Mouse (Mus musculus) liver, embryonic 16.5 days (tissue): ENCODE measurements around the gene Tlcd2. TPM values are rescaled to one million over a fixed set of nuclear protein-coding genes. Genes with fewer than 3 reads are reported as not detected.

Source experiments
- ATAC-seq: fragments of 200-750 bp; cut with Nextera tagmentation; 2 replicates; pipeline ENCODE4 v1.8.0; 2017; ENCODE audit warnings: low read depth, mild to moderate bottlenecking, moderate number of reproducible peaks, moderate library complexity
- H3K27ac ChIP-seq: fragments of 300-500 bp; sonication (generic); 2 replicates; pipeline ENCODE4 v1.5.1; 2014; ENCODE audit warnings: mild to moderate bottlenecking, low read length
- H3K27me3 ChIP-seq: fragments of 300-500 bp; sonication (generic); 2 replicates; pipeline ENCODE4 v1.6.1; 2014; ENCODE audit warnings: low read depth, low read length, mixed read lengths; ENCODE audit not compliant: control insufficient read depth, insufficient read depth
- H3K36me3 ChIP-seq: fragments of 300-500 bp; sonication (generic); 2 replicates; pipeline ENCODE4 v1.6.1; 2014; ENCODE audit warnings: mild to moderate bottlenecking; ENCODE audit not compliant: control insufficient read depth, insufficient read depth
- H3K4me1 ChIP-seq: fragments of 300-500 bp; sonication (generic); 2 replicates; pipeline ENCODE4 v1.6.1; 2014; ENCODE audit warnings: low read depth, low read length, mixed read lengths; ENCODE audit not compliant: control insufficient read depth
- H3K4me2 ChIP-seq: fragments of 300-500 bp; sonication (generic); 2 replicates; pipeline ENCODE4 v1.6.1; 2014; ENCODE audit warnings: low read depth, low read length, mixed read lengths
- H3K4me3 ChIP-seq: fragments of 300-500 bp; sonication (generic); 2 replicates; pipeline ENCODE4 v1.5.1; 2014; ENCODE audit warnings: low read depth, mild to moderate bottlenecking, low read length
- H3K9ac ChIP-seq: fragments of 300-500 bp; sonication (generic); 2 replicates; pipeline ENCODE4 v1.6.1; 2014; ENCODE audit warnings: low read depth, low read length
- H3K9me3 ChIP-seq: fragments of 300-500 bp; sonication (generic); replicated peaks from 2 replicates; pipeline ENCODE4 v1.6.1; 2016; ENCODE audit warnings: low read length; ENCODE audit not compliant: control insufficient read depth
- WGBS: fragments of 180-500 bp; shearing (Covaris S2); extraction: QIAGEN DNeasy Blood & Tissue Kit; methylation state at CpG from one replicate; pipeline ENCODE4 v1.1.7; 2014; ENCODE audit not compliant: insufficient replicate concordance; 5-methylcytosine and 5-hydroxymethylcytosine counted together
- polyA plus RNA-seq: library from polyadenylated mRNA; unstranded; fragments of >200 nt; fragmentation: Nextera tagmentation; extraction: Ambion mirVana; gene quantifications from 2 replicates; pipeline ENCODE4 v1.2.1, GENCODE M21; 2015

Tlcd2 gene
- polyA plus RNA-seq, 1 experiment from 2014 or later: 20.4 TPM

DNA sequence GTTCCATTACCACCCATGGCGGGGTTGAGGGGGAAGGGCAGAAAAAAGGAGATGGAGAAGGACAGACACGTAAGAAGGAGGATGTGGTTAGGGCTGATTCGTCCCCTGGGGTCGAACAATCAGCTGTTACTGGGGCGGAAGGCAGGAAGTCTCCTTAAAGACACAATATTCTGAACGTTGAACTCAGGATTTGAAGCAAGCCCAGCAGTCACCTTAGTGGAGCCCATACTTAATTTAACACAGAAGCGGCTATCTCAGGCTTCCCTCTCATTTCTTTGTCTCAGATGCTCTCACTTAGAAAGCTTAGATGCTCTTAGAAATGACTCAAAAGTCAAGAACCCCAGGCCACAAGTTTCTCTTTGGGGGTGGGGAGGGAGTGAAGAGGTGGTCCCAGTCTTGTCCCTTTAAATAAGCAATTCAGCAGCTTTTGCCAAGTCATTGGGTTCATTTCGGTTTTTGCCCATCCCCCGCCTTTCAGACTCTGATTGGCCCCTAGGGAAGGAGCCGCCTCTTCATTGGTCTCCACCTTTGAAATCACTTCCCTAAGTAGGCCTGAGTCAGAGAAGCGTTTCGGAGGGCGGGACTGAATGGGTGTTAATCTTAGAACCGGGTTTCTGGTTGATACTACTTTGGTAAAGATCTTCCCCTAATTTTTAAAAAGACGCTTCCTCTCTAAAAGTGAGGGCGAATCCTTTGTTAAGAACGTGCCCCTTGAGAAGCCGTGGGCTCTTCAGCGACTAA, 1.2 kb upstream of the Tlcd2 start:
- H3K4me2 ChIP-seq: peak overlapping the region; percentile 87
- no peaks in the 10 kb centered on the region for H3K27me3 ChIP-seq
- H3K36me3 ChIP-seq: peaks cover 16% of the 10 kb centered on the region
- peak; percentile 49 for ATAC-seq
- H3K27ac ChIP-seq: peak overlapping the region; percentile 98
- H3K4me3 ChIP-seq: peak overlapping the region; percentile 59
- no peaks in the 10 kb centered on the region for H3K9me3 ChIP-seq
- peak overlapping the region; percentile 66 for H3K9ac ChIP-seq
- WGBS: under 1% methylated on average over 19 of the region's 19 CpGs
- peaks cover 60% of the 10 kb centered on the region for H3K4me1 ChIP-seq

- H3K9me3 ChIP-seq: peaks cover 3% of the 10 kb centered on the region; the same call in 1 of the 2 replicates
- no peak for ATAC-seq
- WGBS: 0% methylated on average over 28 of the region's 30 CpGs
- peaks cover 52% of the 10 kb centered on the region for H3K4me1 ChIP-seq
- peaks cover 28% of the 10 kb centered on the region for H3K36me3 ChIP-seq
- H3K27ac ChIP-seq: peak overlapping the region; percentile 98
- H3K9ac ChIP-seq: peak overlapping the region; percentile 83
- no peaks in the 10 kb centered on the region for H3K27me3 ChIP-seq
- H3K4me3 ChIP-seq: peak overlapping the region; percentile 77
- H3K4me2 ChIP-seq: peak overlapping the region; percentile 84
Observed at GRCm38 (mm10) chr11:75461743-75462252, 283 bp downstream of the Tlcd2 start.

- Histone ChIP-seq H3K4me2 (peak overlapping the region; percentile 84), H3K9me3 (peaks cover 3% of the 10 kb centered on the region; the same call in 1 of the 2 replicates), H3K4me3 (peak overlapping the region; percentile 77), H3K4me1 (peaks cover 54% of the 10 kb centered on the region), H3K9ac (peak overlapping the region; percentile 83), H3K27me3 (no peaks in the 10 kb centered on the region), H3K27ac (peak overlapping the region; percentile 98), H3K36me3 (peaks cover 29% of the 10 kb centered on the region)
- peak; percentile 39 for ATAC-seq
- WGBS: 2% methylated on average over 16 of the region's 16 CpGs
Observed at GRCm38 (mm10) chr11:75462253-75462783, 803 bp downstream of the Tlcd2 start.

GRCm38 (mm10) chr11:75462865-75463336, 1.4 kb downstream of the Tlcd2 start:
- peak; percentile 52 for ATAC-seq
- peaks cover 54% of the 10 kb centered on the region for H3K4me1 ChIP-seq
- no peaks in the 10 kb centered on the region for H3K27me3 ChIP-seq
- H3K4me2 ChIP-seq: peak overlapping the region; percentile 84
- 6% methylated on average over 9 of the region's 9 CpGs for WGBS
- peaks cover 3% of the 10 kb centered on the region; the same call in 1 of the 2 replicates for H3K9me3 ChIP-seq
- H3K36me3 ChIP-seq: peaks cover 29% of the 10 kb centered on the region
- peak overlapping the region; percentile 77 for H3K4me3 ChIP-seq
- peak overlapping the region; percentile 98 for H3K27ac ChIP-seq
- H3K9ac ChIP-seq: peak overlapping the region; percentile 83

DNA sequence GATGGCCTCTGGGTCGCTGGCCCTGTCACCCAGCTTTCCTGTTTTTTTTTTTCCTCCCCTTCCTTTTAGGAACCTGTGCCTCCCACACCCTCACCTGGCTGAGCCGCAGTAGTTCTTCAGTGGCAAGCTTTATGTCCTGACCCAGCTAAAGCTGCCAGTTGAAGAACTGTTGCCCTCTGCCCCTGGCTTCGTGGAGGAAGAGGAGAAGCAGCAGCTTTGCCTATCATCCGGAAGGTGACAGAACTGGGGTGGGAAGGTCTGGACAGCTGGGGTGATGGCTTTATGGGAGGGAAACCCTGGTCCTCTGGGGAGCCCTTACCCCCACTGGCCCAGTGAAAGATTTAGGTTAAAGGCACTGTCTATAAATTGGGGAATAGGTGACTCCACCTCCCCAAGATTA, 2.1 kb downstream of the Tlcd2 start:
- H3K27ac ChIP-seq: peak overlapping the region; percentile 98
- ATAC-seq: no peak
- H3K4me1 ChIP-seq: peaks cover 54% of the 10 kb centered on the region
- WGBS: 71% methylated on average over 4 of the region's 4 CpGs
- no peaks in the 10 kb centered on the region for H3K27me3 ChIP-seq
- H3K9ac ChIP-seq: peak overlapping the region; percentile 83
- peaks cover 3% of the 10 kb centered on the region; the same call in 1 of the 2 replicates for H3K9me3 ChIP-seq
- peak overlapping the region; percentile 77 for H3K4me3 ChIP-seq
- peak overlapping the region; percentile 84 for H3K4me2 ChIP-seq
- H3K36me3 ChIP-seq: peaks cover 29% of the 10 kb centered on the region

DNA sequence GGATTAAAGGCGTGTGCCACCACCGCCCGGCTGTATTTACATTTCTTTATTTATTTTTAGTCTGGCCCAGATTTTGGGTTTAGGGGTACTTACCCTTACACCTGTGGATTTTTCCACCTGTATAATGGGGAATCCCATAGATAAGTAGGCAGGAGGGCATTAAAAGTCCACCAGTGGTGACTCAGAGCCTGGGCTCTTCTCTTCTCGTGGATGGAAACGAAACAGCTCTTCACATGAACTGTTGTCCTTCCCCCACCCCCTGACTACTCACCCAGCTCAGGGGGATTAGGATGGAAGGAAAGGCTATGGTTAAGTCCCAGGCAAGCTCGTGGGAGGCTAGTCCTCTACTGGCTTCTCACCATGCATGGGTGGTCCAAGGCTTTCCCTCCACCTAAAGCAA, 2.9 kb downstream of the Tlcd2 start:
- Histone ChIP-seq H3K9me3 (peaks cover 3% of the 10 kb centered on the region; the same call in 1 of the 2 replicates), H3K9ac (no peak overlapping the region), H3K27me3 (no peaks in the 10 kb centered on the region), H3K4me1 (peaks cover 49% of the 10 kb centered on the region), H3K4me2 (no peak overlapping the region), H3K4me3 (no peak overlapping the region), H3K27ac (no peak overlapping the region), H3K36me3 (peaks cover 29% of the 10 kb centered on the region)
- no peak for ATAC-seq
- 80% methylated on average over 6 of the region's 6 CpGs for WGBS

DNA sequence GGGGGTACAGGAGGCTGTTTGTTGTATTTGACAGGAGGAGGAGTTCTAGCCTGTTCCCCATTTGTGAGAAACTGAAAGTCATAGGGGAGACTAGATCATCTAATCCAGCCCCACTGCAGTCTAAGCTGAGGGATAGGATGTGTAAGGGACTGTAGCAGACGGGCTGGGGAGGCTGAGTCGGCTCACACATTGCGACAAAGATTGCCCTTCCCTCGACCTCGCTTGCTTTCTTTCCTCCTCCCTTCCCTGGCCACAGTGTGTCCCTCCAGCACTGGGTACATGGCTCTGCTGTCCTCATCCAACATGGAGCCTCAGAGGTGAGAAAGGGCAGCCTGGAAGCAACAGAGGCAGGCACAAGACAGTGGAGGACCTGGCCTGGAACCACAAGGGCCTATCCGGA, 3.5 kb downstream of the Tlcd2 start:
- no peak overlapping the region for H3K27ac ChIP-seq
- no peak overlapping the region for H3K4me2 ChIP-seq
- H3K4me3 ChIP-seq: no peak overlapping the region
- peaks cover 44% of the 10 kb centered on the region for H3K4me1 ChIP-seq
- H3K9ac ChIP-seq: no peak overlapping the region
- no peak for ATAC-seq
- no peaks in the 10 kb centered on the region for H3K27me3 ChIP-seq
- 77% methylated on average over 6 of the region's 6 CpGs for WGBS
- H3K36me3 ChIP-seq: peaks cover 29% of the 10 kb centered on the region
- H3K9me3 ChIP-seq: peaks cover 3% of the 10 kb centered on the region; the same call in 1 of the 2 replicates

DNA sequence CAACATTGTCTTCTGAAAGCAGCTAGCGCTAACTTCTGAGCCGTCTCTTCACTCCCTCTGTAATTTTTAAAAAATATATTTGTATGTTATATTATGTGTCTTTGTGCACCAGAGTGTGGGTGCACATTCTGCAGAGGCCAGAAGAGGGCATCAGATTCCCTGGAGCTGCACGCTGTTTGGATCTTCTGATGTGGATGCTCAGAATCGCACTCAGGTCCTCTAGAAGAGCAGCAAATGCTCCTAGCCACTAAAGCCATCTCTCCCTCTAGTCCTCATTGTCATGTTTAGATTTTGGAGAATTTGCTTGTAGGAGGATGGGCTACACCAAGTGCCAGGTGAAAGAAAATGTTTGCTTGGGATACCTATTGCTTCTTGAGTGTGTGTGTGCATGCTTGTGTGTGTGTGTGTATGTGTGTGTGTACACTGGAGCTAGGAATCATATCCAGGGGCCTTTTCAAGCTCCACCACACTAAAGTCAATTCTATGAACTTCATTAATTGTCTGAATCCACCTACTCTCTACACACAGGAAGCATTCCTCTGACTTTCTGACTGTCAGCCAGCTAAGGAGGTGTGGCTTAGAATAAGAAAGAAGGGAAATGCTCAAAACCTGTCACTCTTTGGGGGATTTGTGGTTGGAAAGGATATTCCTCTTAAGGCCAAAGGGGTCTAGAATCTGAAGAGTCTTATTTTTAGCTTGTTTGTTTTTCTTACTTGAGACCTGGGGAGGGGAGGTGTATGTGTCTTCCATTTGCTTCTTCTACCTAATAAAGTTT, 5.4 kb downstream of the Tlcd2 start:
- Histone ChIP-seq H3K4me1 (peaks cover 42% of the 10 kb centered on the region), H3K27ac (no peak overlapping the region)
- 95% methylated on average over 4 of the region's 4 CpGs for WGBS

More for the DNA sequence above, 5.4 kb downstream of the Tlcd2 start:
- Histone ChIP-seq H3K9ac (no peak overlapping the region), H3K27me3 (no peaks in the 10 kb centered on the region), H3K9me3 (peaks cover 3% of the 10 kb centered on the region; the same call in 1 of the 2 replicates), H3K4me2 (peak overlapping the region; percentile 69), H3K4me3 (no peak overlapping the region), H3K36me3 (peaks cover 29% of the 10 kb centered on the region)
- ATAC-seq: no peak
